Mouse (Mus musculus) olfactory bulb, adult 2 months (tissue): Measurements from ENCODE around the gene Rreb1.

ENCODE experiments used
- CTCF ChIP-seq: fragments of 200-500 bp; IDR thresholded peaks from 2 replicates; pipeline ENCODE4 v1.5.1; 2012; ENCODE audit warnings: low read depth, mild to moderate bottlenecking, low read length, moderate library complexity; ENCODE audit not compliant: insufficient read depth
- POLR2A ChIP-seq: fragments of 200-500 bp; IDR thresholded peaks from 2 replicates; pipeline ENCODE4 v1.6.1; 2012; ENCODE audit warnings: mild to moderate bottlenecking, low read depth, low read length, moderate library complexity; ENCODE audit not compliant: insufficient read depth

DNA sequence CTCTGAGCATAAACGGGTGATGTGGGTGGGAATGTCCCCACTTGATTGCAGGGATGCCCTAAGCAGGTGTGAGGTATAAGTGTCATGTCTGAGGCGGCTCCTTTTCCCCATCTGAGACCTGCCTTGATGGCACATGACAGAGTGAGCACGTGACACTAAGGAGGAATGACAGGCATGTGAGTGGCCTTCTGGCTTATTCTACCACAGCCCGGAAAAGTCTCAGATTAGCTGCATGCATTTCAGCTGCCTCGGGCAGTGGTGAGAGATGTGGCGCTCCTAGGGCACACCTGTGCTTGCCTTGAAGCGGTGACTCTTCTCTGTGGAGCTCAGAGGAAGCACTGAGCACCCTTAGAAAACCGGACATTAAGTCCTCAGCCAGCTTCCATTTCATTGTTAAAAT, 167.2 kb downstream of the Rreb1 start:
- TF ChIP-seq CTCF (no peak), POLR2A (no peak)
